Mouse (Mus musculus): ENCODE measurements at regions not wholly inside any gene's neighbourhood (a gene's known extent, or its start where the extent isn't known, plus 50 kb on each side); places are given as distances from the start of the nearest gene placed in this dataset.

- TF ChIP-seq CTCF (IDR thresholded peaks at IDR 0.05; ENCODE audit: low read depth) = no peak
- TF ChIP-seq EP300 (IDR thresholded peaks at IDR 0.05; ENCODE audit: low read depth) = no peak
Measured at GRCm38 (mm10) chrX:42336772-42337171, 152.7 kb upstream of the Tex13c2 start.
